Mouse (Mus musculus) midbrain, embryonic 12.5 days (tissue): ENCODE results near the gene Tnfrsf14. TPM values are rescaled to one million over a fixed set of nuclear protein-coding genes. Genes with fewer than 3 reads are reported as not detected.
A peak's percentile ranks its signal among the peaks of the same experiment; 100 is the strongest.

Experiments
- ATAC-seq: fragments of 200-750 bp; cut with Nextera tagmentation; 2 replicates; pipeline ENCODE4 v1.8.0; 2017; ENCODE audit warnings: low read depth, moderate TSS enrichment, moderate library complexity; ENCODE audit not compliant: low FRiP score
- H3K27ac ChIP-seq: fragments of 300-500 bp; sonication (generic); replicated peaks from 2 replicates; pipeline ENCODE4 v1.5.1; 2016; ENCODE audit warnings: mild to moderate bottlenecking
- H3K27me3 ChIP-seq: fragments of 300-500 bp; sonication (generic); 2 replicates; pipeline ENCODE4 v1.6.1; 2016; ENCODE audit warnings: mild to moderate bottlenecking
- H3K36me3 ChIP-seq: fragments of 300-500 bp; sonication (generic); 2 replicates; pipeline ENCODE4 v1.6.1; 2016
- H3K4me1 ChIP-seq: fragments of 300-500 bp; sonication (generic); 2 replicates; pipeline ENCODE4 v1.6.1; 2016
- H3K4me2 ChIP-seq: fragments of 300-500 bp; sonication (generic); replicated peaks from 2 replicates; pipeline ENCODE4 v1.6.1; 2016; ENCODE audit warnings: mild to moderate bottlenecking, moderate library complexity
- H3K4me3 ChIP-seq: fragments of 300-500 bp; sonication (generic); 2 replicates; pipeline ENCODE4 v1.5.1; 2016; ENCODE audit warnings: mild to moderate bottlenecking
- H3K9ac ChIP-seq: fragments of 300-500 bp; sonication (generic); replicated peaks from 2 replicates; pipeline ENCODE4 v1.6.1; 2016; ENCODE audit warnings: mild to moderate bottlenecking, moderate library complexity
- H3K9me3 ChIP-seq: fragments of 300-500 bp; sonication (generic); 2 replicates; pipeline ENCODE4 v1.6.1; 2016; ENCODE audit warnings: mild to moderate bottlenecking
- whole genome bisulfite sequencing: fragments of 180-500 bp; shearing (Covaris S2); methylation state at CpG from one replicate; pipeline ENCODE4 v1.1.7; 2016; 5-methylcytosine and 5-hydroxymethylcytosine counted together
- polyA plus RNA-seq: library from polyadenylated mRNA; unstranded; fragments of >200 nt; fragmentation: Nextera tagmentation; extraction: Ambion mirVana; gene quantifications from 2 replicates; pipeline ENCODE4 v1.2.1, GENCODE M21; 2016

Gene Tnfrsf14
- polyA plus RNA-seq, 1 experiment from 2014 or later: 0.78 TPM

- H3K27ac ChIP-seq: peak overlapping the region; percentile 86
- ATAC-seq: peak; percentile 77
- H3K36me3 ChIP-seq: no peaks in the 10 kb centered on the region
- peaks cover 9% of the 10 kb centered on the region; the same call in 1 of the 2 replicates for H3K27me3 ChIP-seq
- peaks cover 65% of the 10 kb centered on the region for H3K4me1 ChIP-seq
- under 1% methylated on average over 8 of the region's 8 CpGs for WGBS
- H3K4me2 ChIP-seq: peak overlapping the region; percentile 66
- H3K9ac ChIP-seq: peak overlapping the region; percentile 54
- peak overlapping the region; percentile 44 for H3K4me3 ChIP-seq
- no peaks in the 10 kb centered on the region for H3K9me3 ChIP-seq
Measured at GRCm38 (mm10) chr4:154946319-154946718, 18.0 kb upstream of the Tnfrsf14 start.

DNA sequence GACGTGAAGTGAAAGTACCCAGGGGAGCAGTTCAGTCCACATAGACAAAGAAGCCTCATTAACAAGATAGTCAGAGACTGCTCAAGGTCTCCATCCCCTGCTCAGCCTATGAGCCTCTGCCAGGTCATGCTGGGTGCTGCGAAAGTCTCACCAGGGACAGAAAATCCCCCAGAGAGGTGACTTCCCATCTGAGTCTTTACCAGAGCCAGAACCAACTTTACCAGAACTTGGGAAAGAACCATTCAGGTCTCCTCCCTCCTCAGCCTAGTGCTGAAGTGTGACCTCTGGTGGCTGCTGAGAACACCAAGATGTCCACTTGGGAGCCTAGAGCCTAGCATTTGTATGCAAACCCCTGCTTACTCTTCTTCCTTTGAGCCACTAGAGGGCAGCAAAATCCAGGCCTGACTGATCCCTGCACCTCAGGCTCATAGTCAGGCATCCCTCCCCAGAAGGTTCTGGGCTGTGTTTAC, 15.8 kb upstream of the Tnfrsf14 start:
- H3K27ac ChIP-seq: no peak overlapping the region
- H3K27me3 ChIP-seq: no peaks in the 10 kb centered on the region
- H3K9ac ChIP-seq: no peak overlapping the region
- H3K36me3 ChIP-seq: no peaks in the 10 kb centered on the region
- H3K4me1 ChIP-seq: peaks cover 44% of the 10 kb centered on the region
- 10% methylated on average over 2 of the region's 2 CpGs for WGBS
- 0 out of 2 replicates have a peak overlapping the region, but pooled peaks have one; percentile 19 for H3K4me2 ChIP-seq
- peak; percentile 38 for ATAC-seq
- no peak overlapping the region for H3K4me3 ChIP-seq
- no peaks in the 10 kb centered on the region for H3K9me3 ChIP-seq

DNA sequence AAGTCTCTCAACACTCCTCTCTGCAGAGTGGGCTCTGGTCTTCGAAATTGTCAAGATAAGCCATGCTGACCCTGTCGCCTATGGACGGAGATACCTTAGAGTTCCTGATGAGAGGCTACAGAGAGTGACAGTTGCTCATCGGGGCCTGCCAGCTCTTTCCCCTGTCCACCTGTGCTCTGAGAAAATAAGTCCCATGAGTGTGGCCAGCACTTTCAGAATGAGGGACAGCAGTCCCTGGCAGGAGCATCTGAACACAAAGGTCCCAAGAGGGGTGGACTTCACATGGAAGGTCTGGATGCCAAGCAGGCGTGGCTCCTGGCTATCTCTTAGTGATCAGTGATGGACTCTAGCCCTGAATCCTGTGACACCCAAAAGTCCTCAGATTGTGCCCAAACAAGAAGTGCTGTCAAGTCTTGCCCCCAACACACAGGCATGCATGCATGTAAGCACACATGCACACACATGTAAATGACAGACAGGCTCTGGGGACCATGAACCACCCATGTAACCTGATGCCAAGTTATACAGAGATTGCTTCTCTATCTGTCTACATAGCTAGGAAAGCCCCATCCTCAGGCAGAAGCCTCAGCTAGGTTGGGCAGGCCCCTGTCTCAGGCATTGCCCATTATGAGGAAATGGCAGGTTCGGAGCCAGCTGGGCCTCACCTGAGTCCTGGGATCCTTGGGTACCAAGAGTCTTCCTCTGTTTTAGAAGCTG, 15.1 kb upstream of the Tnfrsf14 start:
- Histone ChIP-seq H3K27ac (no peak overlapping the region), H3K9ac (no peak overlapping the region), H3K4me2 (0 out of 2 replicates have a peak overlapping the region, but pooled peaks have one; percentile 19), H3K27me3 (no peaks in the 10 kb centered on the region), H3K36me3 (no peaks in the 10 kb centered on the region), H3K4me3 (no peak overlapping the region), H3K4me1 (peaks cover 38% of the 10 kb centered on the region), H3K9me3 (no peaks in the 10 kb centered on the region)
- 93% methylated on average over 6 of the region's 6 CpGs for WGBS
- no peak for ATAC-seq

GRCm38 (mm10) chr4:154942632-154943322, 14.4 kb upstream of the Tnfrsf14 start:
- Histone ChIP-seq H3K4me1 (peaks cover 32% of the 10 kb centered on the region), H3K9ac (no peak overlapping the region), H3K4me2 (no peak overlapping the region), H3K4me3 (no peak overlapping the region), H3K9me3 (no peaks in the 10 kb centered on the region), H3K36me3 (no peaks in the 10 kb centered on the region), H3K27me3 (no peaks in the 10 kb centered on the region), H3K27ac (no peak overlapping the region)
- 90% methylated on average over 10 of the region's 10 CpGs for WGBS
- no peak for ATAC-seq

DNA sequence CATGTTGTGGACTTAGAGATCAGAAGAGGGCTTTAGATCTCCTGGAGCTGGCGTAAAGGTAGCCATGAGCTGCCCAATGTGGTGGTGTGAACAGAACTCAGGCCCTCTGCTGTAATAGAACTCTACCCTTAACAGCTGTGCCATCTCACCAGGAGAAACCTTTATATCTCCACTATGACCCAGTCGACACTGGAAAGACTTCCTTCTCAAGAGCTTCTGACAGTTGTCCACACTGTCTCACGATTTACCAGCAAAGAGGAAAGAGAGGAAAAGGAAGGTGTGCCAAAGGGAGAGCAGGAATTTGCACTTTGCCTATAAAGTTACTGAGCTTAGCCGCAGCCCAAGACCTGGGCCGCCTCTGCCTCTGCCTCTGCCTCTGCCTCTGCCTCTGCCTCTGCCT, 13.5 kb upstream of the Tnfrsf14 start:
- no peaks in the 10 kb centered on the region for H3K9me3 ChIP-seq
- no peaks in the 10 kb centered on the region for H3K27me3 ChIP-seq
- no peak overlapping the region for H3K4me2 ChIP-seq
- ATAC-seq: no peak
- no peak overlapping the region for H3K9ac ChIP-seq
- WGBS: 96% methylated on average over 5 of the region's 5 CpGs
- peaks cover 26% of the 10 kb centered on the region for H3K4me1 ChIP-seq
- no peak overlapping the region for H3K4me3 ChIP-seq
- H3K27ac ChIP-seq: no peak overlapping the region
- H3K36me3 ChIP-seq: no peaks in the 10 kb centered on the region

DNA sequence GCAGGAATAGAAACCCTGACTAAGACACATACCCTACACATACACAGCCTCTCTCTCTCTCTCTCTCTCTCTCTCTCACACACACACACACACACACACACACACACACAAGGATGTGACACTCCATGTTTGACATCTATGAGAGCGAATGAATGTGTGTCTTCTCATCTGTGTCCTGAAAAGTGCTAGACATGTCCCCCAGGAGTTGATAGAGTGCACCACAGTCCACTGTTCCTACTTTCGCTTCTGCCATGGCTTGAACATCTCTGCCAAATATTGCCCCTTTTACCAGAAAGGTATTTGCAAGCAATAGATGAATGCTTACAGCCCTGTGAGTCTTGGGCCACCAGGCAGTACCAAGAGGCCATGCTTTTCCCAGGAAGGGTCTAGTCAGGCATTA, 11.8 kb upstream of the Tnfrsf14 start:
- Histone ChIP-seq H3K9ac (no peak overlapping the region), H3K4me1 (peaks cover 11% of the 10 kb centered on the region), H3K27ac (no peak overlapping the region), H3K27me3 (no peaks in the 10 kb centered on the region), H3K9me3 (no peaks in the 10 kb centered on the region), H3K4me2 (no peak overlapping the region), H3K4me3 (no peak overlapping the region), H3K36me3 (no peaks in the 10 kb centered on the region)
- no peak for ATAC-seq
- WGBS: 96% methylated on average over 2 of the region's 2 CpGs

- no peaks in the 10 kb centered on the region; the same call in 1 of the 2 replicates for H3K4me1 ChIP-seq
- no peaks in the 10 kb centered on the region for H3K27me3 ChIP-seq
- no peak for ATAC-seq
- H3K9ac ChIP-seq: no peak overlapping the region
- no peaks in the 10 kb centered on the region for H3K9me3 ChIP-seq
- H3K4me2 ChIP-seq: no peak overlapping the region
- no peak overlapping the region for H3K27ac ChIP-seq
- 80% methylated on average over 1 of the region's 1 CpGs for WGBS
- no peaks in the 10 kb centered on the region for H3K36me3 ChIP-seq
- no peak overlapping the region for H3K4me3 ChIP-seq
Measured at GRCm38 (mm10) chr4:154937746-154938145, 9.4 kb upstream of the Tnfrsf14 start.

- ATAC-seq: no peak
- Histone ChIP-seq H3K36me3 (no peaks in the 10 kb centered on the region), H3K9me3 (no peaks in the 10 kb centered on the region), H3K4me3 (no peak overlapping the region), H3K27me3 (no peaks in the 10 kb centered on the region), H3K4me1 (no peaks in the 10 kb centered on the region; the same call in 1 of the 2 replicates), H3K27ac (no peak overlapping the region), H3K9ac (no peak overlapping the region), H3K4me2 (no peak overlapping the region)
- 47% methylated on average over 8 of the region's 8 CpGs for WGBS
Measured at GRCm38 (mm10) chr4:154936542-154937255, 8.3 kb upstream of the Tnfrsf14 start.

- 79% methylated on average over 7 of the region's 7 CpGs for WGBS
- no peak for ATAC-seq
- Histone ChIP-seq H3K4me3 (no peak overlapping the region), H3K36me3 (no peaks in the 10 kb centered on the region), H3K4me1 (no peaks in the 10 kb centered on the region; the same call in 1 of the 2 replicates), H3K27me3 (no peaks in the 10 kb centered on the region), H3K9me3 (no peaks in the 10 kb centered on the region), H3K27ac (no peak overlapping the region), H3K9ac (no peak overlapping the region), H3K4me2 (no peak overlapping the region)
Measured at GRCm38 (mm10) chr4:154935788-154936187, 7.4 kb upstream of the Tnfrsf14 start.

GRCm38 (mm10) chr4:154934800-154935199, 6.4 kb upstream of the Tnfrsf14 start:
- no peaks in the 10 kb centered on the region for H3K36me3 ChIP-seq

DNA sequence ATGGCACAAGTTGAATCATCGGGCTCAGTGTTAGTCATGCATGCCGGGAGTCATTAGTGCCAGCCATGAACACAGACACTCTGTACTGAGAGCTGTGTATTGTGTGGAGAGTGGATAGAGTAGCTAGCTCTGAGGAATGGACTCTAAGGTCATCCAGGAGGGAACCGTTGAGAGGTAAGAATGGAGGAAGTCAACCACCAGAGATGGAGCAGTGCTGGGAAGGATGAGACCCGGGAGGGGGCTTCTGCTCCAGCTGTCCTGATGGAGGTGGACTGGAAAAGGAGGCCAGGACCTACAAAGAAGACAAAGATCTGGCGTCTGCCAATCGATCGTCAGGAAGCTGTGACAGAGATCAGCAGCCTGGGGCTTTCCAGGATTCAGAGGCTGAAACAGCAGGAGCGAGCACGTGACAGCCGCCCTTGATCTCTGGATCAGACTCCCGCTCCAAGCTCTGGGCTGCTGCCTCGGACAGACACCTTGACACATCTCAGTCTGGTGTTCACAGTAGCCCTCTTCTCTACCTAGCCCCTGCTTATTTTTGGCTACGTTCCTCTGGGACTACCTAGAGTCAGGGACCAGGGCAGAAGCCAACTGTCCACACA, 5.0 kb upstream of the Tnfrsf14 start:
- no peak overlapping the region for H3K9ac ChIP-seq
- no peaks in the 10 kb centered on the region for H3K9me3 ChIP-seq
- no peak overlapping the region for H3K27ac ChIP-seq
- no peak overlapping the region for H3K4me2 ChIP-seq
- no peak for ATAC-seq
- peaks cover 4% of the 10 kb centered on the region; the same call in 1 of the 2 replicates for H3K4me1 ChIP-seq
- no peaks in the 10 kb centered on the region for H3K36me3 ChIP-seq
- WGBS: 66% methylated on average over 13 of the region's 13 CpGs
- H3K4me3 ChIP-seq: no peak overlapping the region
- H3K27me3 ChIP-seq: no peaks in the 10 kb centered on the region

More at GRCm38 (mm10) chr4:154934800-154935199, 6.4 kb upstream of the Tnfrsf14 start:
- H3K27me3 ChIP-seq: no peaks in the 10 kb centered on the region
- no peak overlapping the region for H3K4me2 ChIP-seq
- H3K4me1 ChIP-seq: no peaks in the 10 kb centered on the region; the same call in 1 of the 2 replicates
- no peak overlapping the region for H3K9ac ChIP-seq
- WGBS: 94% methylated on average over 2 of the region's 2 CpGs
- no peaks in the 10 kb centered on the region for H3K9me3 ChIP-seq
- ATAC-seq: no peak
- H3K4me3 ChIP-seq: no peak overlapping the region
- no peak overlapping the region for H3K27ac ChIP-seq
